Comparison of ENCODE assay signal across 8 mouse cellular contexts in genomic region chr2:118976941-118977340, GRCm38 (mm10). TPM values are rescaled to one million over a fixed set of nuclear protein-coding genes. Genes with fewer than 3 reads are reported as not detected.
DNase-seq lines count a peak whose midpoint lies in the region; ATAC-seq and TF ChIP-seq lines count a peak whose summit lies in the region.

No protein-coding gene starts in this region.

- peaks cover 19% of the 10 kb centered on the region for H3K27me3 ChIP-seq in heart, embryonic 16.5 days (ENCODE audit: control insufficient read depth, insufficient read depth, low read length)
- peaks cover 33% of the 10 kb centered on the region for H3K27me3 ChIP-seq in embryonic facial prominence, embryonic 11.5 days (ENCODE audit: control insufficient read depth, insufficient read depth, low read length)
- H3K27me3 ChIP-seq in myocyte (ENCODE audit: control insufficient read depth, insufficient read depth, insufficient read length): no peaks in the 10 kb centered on the region

- no peaks in the 10 kb centered on the region for H3K79me2 ChIP-seq in myocyte (ENCODE audit: control insufficient read depth, insufficient read depth)

- ATAC-seq in heart, embryonic 16.5 days (replicated peaks; ENCODE audit: extremely low read depth, insufficient read depth, low FRiP score): no peak
- ATAC-seq in embryonic facial prominence, embryonic 11.5 days (replicated peaks; ENCODE audit: insufficient number of reproducible peaks, low FRiP score, low TSS enrichment, low read depth): no peak

- H3K36me3 ChIP-seq in heart, embryonic 16.5 days (ENCODE audit: control insufficient read depth, insufficient read depth): no peaks in the 10 kb centered on the region
- H3K36me3 ChIP-seq in embryonic facial prominence, embryonic 11.5 days (replicated peaks; ENCODE audit: control insufficient read depth, insufficient read depth, low read depth, low read length): no peaks in the 10 kb centered on the region
- no peaks in the 10 kb centered on the region for H3K36me3 ChIP-seq in myocyte (ENCODE audit: control insufficient read depth, insufficient read depth)

- peak overlapping the region; percentile 16 for H3ac ChIP-seq in myocyte (ENCODE audit: control insufficient read depth, insufficient read length)

- H3K9ac ChIP-seq in heart, embryonic 16.5 days (ENCODE audit: low read length): peak overlapping the region; percentile 84
- peak overlapping the region; percentile 69 for H3K9ac ChIP-seq in embryonic facial prominence, embryonic 11.5 days (replicated peaks; ENCODE audit: low read length)

- intact Hi-C loops in heart, postnatal 10 days (cut with DNase I): no loop called here

- no peak for TF ChIP-seq POLR2A in myocyte (IDR thresholded peaks at IDR 0.05; ENCODE audit: insufficient read length, low read depth)

- H3K4me3 ChIP-seq in heart, embryonic 16.5 days (ENCODE audit: low read length): peak overlapping the region; percentile 72
- peak overlapping the region; percentile 55; the same call in 1 of the 2 replicates for H3K4me3 ChIP-seq in embryonic facial prominence, embryonic 11.5 days (ENCODE audit: low read depth, low read length)
- H3K4me3 ChIP-seq in myocyte: peak overlapping the region; percentile 20

- no peaks in the 10 kb centered on the region for H3K9me3 ChIP-seq in heart, embryonic 16.5 days (replicated peaks; ENCODE audit: control insufficient read depth, low read length)
- H3K9me3 ChIP-seq in embryonic facial prominence, embryonic 11.5 days (replicated peaks; ENCODE audit: control insufficient read depth, low read length): no peaks in the 10 kb centered on the region

- peak overlapping the region; percentile 97 for H3K4me2 ChIP-seq in heart, embryonic 16.5 days (ENCODE audit: low read depth, low read length)
- H3K4me2 ChIP-seq in embryonic facial prominence, embryonic 11.5 days (ENCODE audit: low read depth, low read length): peak overlapping the region; percentile 94
- H3K4me2 ChIP-seq in myocyte (ENCODE audit: low read depth): peak overlapping the region; percentile 96

- H3K4me1 ChIP-seq in heart, embryonic 16.5 days (ENCODE audit: control insufficient read depth, insufficient read depth, low read length): peaks cover 8% of the 10 kb centered on the region
- H3K4me1 ChIP-seq in embryonic facial prominence, embryonic 11.5 days (ENCODE audit: control insufficient read depth, insufficient read depth, low read length): no peaks in the 10 kb centered on the region

- no peak overlapping the region for H3K27ac ChIP-seq in heart, embryonic 16.5 days (ENCODE audit: low read length)
- H3K27ac ChIP-seq in embryonic facial prominence, embryonic 11.5 days (replicated peaks; ENCODE audit: low read depth, low read length): no peak overlapping the region

- no peak for DNase-seq in heart, postnatal 10 days
- no peak for DNase-seq in embryonic facial prominence, embryonic 11.5 days (ENCODE audit: low spot score)
- DNase-seq in induced T-regulatory cell, adult 2 months (ENCODE audit: low read depth): peak; percentile 6
- DNase-seq in layer of hippocampus, adult 11-12 months (ENCODE audit: low spot score): no peak
- DNase-seq in spleen, postnatal 10 days (ENCODE audit: low spot score in 2 of 2): no peak
- DNase-seq in frontal cortex, adult 2 months (ENCODE audit: extremely low spot score in 1 of 2, low spot score in 1 of 2): no peak

- WGBS in heart, embryonic 16.5 days: 21% methylated on average over 5 of the region's 5 CpGs
- WGBS in embryonic facial prominence, embryonic 11.5 days: 10% methylated on average over 5 of the region's 5 CpGs

TF ChIP-seq in myocyte, 11 proteins besides CTCF, POLR2A, EP300 and RAD21:
- no peak for TF ChIP-seq E2F4 (IDR thresholded peaks at IDR 0.05; ENCODE audit: insufficient read depth)
- TF ChIP-seq SRF (IDR thresholded peaks at IDR 0.05; ENCODE audit: control insufficient read depth, insufficient read length, low read depth): no peak
- TF ChIP-seq TCF3 (IDR thresholded peaks at IDR 0.05; ENCODE audit: insufficient read length, low read depth): no peak
- TF ChIP-seq MYOD1 (IDR thresholded peaks at IDR 0.05; ENCODE audit: control insufficient read depth in 1 of 3, insufficient read length in 2 of 3, low read depth in 2 of 3): no peak
- no peak for TF ChIP-seq CEBPB (IDR thresholded peaks at IDR 0.05; ENCODE audit: insufficient read depth, poor library complexity, severe bottlenecking)
- no peak for TF ChIP-seq MYOG (IDR thresholded peaks at IDR 0.05; ENCODE audit: control insufficient read depth in 1 of 3, insufficient read depth in 1 of 3, insufficient read length in 2 of 3, low read depth in 2 of 3)
- TF ChIP-seq REST (IDR thresholded peaks at IDR 0.05; ENCODE audit: insufficient read depth, insufficient read length): no peak
- TF ChIP-seq USF1 (IDR thresholded peaks at IDR 0.05; ENCODE audit: low read depth): no peak
- no peak for TF ChIP-seq MAX (IDR thresholded peaks at IDR 0.05; ENCODE audit: low read depth)
- TF ChIP-seq TCF12 (IDR thresholded peaks at IDR 0.05; ENCODE audit: insufficient read depth, poor library complexity, severe bottlenecking): no peak
- TF ChIP-seq POLR2AphosphoS2 (IDR thresholded peaks at IDR 0.05; ENCODE audit: insufficient read length, low read depth): no peak

RNA-seq across cellular contexts. Expression of gene Chst14, which starts 50.6 kb away (rescaled TPM):
- 17.1 and 18.0 TPM in 2 replicates for polyA plus RNA-seq in heart, embryonic 16.5 days (2015; fragmentation: Nextera tagmentation; extraction: Ambion mirVana)
- 10 to 100 TPM; 14.1 to 14.5 TPM for total RNA-seq in heart, postnatal 10 days (2021)
- 31.8 and 32.0 TPM in 2 replicates for polyA plus RNA-seq in embryonic facial prominence, embryonic 11.5 days (2014; fragmentation: Nextera tagmentation; extraction: Ambion mirVana)
- polyA plus RNA-seq in myocyte (2012; fragmentation: generic; extraction: Trizol): 25.4 TPM
- polyA plus RNA-seq in frontal cortex, adult 2 months (2012; rRNA removed): 3.2 and 3.3 TPM in 2 replicates

RNA-seq across cellular contexts. Expression of gene Ccdc32, which starts 52.3 kb away (rescaled TPM):
- 18.6 and 19.6 TPM in 2 replicates for polyA plus RNA-seq in heart, embryonic 16.5 days (2015; fragmentation: Nextera tagmentation; extraction: Ambion mirVana)
- 10 to 100 TPM; 12.8 to 17.4 TPM for total RNA-seq in heart, postnatal 10 days (2021)
- polyA plus RNA-seq in embryonic facial prominence, embryonic 11.5 days (2014; fragmentation: Nextera tagmentation; extraction: Ambion mirVana): 22.6 and 26.4 TPM in 2 replicates
- 10.3 TPM for polyA plus RNA-seq in myocyte (2012; fragmentation: generic; extraction: Trizol)
- polyA plus RNA-seq in frontal cortex, adult 2 months (2012; rRNA removed): 42.7 and 44.2 TPM in 2 replicates

RNA-seq across cellular contexts. Expression of gene Rpusd2, which starts 57.6 kb away (rescaled TPM):
- polyA plus RNA-seq in heart, embryonic 16.5 days (2015; fragmentation: Nextera tagmentation; extraction: Ambion mirVana): 3.6 and 5.3 TPM in 2 replicates
- total RNA-seq in heart, postnatal 10 days (2021): 1 to 10 TPM; 5.6 TPM
- 4.7 and 6.2 TPM in 2 replicates for polyA plus RNA-seq in embryonic facial prominence, embryonic 11.5 days (2014; fragmentation: Nextera tagmentation; extraction: Ambion mirVana)
- polyA plus RNA-seq in myocyte (2012; fragmentation: generic; extraction: Trizol): 3.8 TPM
- polyA plus RNA-seq in frontal cortex, adult 2 months (2012; rRNA removed): 4.8 and 6.2 TPM in 2 replicates

Comparison
In these comparisons a context has a peak if more than half of its experiments do, and no peak if none do; other contexts are left out.
1. H3K4me3 ChIP-seq: peak in every context shown above with its lines; median percentile 72 in heart, embryonic 16.5 days; 55 in embryonic facial prominence, embryonic 11.5 days; 20 in myocyte.